Mouse (Mus musculus): ENCODE measurements at regions not wholly inside any gene's neighbourhood (a gene's known extent, or its start where the extent isn't known, plus 50 kb on each side); places are given as distances from the start of the nearest gene placed in this dataset.

DNA sequence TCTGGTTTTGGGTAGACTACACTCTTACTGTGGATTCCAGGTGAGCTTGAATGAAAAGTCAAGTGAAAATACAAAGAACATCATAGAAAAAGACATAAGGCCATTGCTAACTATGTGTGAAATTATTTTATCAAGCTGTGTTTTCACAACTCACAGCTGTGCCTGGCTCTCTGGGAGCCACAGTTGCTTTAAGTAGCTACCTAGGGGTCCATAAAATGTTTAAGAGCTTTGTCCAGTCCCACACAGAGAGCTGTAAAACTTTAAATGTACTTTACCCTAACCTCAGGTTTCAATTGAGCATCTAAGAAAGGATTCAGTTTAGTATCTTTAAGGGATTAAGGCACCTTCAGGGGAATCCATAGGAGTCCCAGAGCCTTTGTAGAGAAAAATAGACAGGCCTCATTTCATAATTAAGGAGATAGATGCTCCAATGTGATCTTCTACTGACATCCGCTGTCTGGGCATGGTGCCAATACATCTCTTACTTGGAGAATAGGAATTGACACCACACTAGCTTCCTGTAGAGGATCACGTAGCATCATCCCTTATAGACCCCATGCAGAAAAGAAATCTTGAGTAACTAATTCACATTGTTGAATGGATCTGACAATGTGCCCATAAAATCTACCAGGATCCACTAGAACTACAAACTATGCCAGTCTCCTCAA lies 626.5 kb downstream of the Gsdmc2 start:
- no peak for ATAC-seq (replicated peaks; ENCODE audit: low FRiP score, poor library complexity, severe bottlenecking)

DNA sequence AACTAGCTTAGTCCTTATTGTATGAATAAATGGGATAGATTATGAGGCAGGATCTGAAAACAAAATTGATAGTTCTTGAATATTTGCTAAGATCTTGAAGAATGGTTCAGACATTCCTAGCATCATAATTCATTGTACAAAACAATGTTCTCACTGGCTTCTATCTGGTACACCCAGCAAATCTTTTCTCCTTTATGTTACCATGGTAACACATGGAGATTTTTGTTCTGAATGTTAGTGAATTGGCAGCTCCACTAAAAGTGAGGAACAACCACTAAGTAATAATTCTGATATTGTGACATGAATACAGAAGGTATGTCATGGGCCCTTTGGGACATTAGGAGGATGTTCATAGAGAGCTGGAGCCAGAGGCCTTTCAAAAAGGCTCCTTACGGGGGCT lies 639.8 kb downstream of the Gsdmc2 start:
- no peak for ATAC-seq (replicated peaks; ENCODE audit: low FRiP score, poor library complexity, severe bottlenecking)

DNA sequence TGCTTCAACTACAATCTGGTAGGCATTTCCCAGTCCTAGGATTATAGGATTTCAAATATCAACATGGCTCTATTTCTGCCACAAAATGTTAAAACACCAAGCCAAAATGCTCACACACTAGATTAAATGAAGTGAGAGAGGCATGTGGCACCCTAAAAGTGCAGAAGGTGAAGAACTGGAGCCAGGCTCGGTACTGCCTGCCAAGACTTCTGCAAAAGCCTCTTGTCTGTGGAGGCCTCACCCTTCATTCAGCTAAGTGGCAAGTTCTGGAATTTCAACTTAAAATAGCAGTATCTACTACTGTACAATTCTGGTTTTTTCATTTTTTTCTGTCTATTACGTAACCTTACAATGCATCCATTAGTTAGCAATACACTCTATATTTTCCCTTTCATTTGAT lies 649.9 kb downstream of the Gsdmc2 start:
- ATAC-seq (replicated peaks; ENCODE audit: low FRiP score, poor library complexity, severe bottlenecking) = no peak

DNA sequence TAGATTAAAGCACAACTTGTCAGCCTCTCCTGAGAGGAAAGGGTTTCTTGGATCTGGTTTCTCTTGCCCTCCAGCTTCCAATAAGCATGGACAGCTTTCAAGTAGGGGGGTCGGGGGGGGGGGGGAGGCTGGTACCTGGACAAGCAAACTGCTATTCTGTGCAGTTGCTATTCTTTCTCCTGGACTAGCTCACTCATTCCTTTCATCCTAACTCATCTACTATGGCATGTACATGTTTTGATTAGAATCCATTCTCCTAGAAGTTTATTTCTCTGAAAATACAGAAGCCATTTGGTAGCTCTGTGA lies 650.5 kb downstream of the Gsdmc2 start:
- no peak for ATAC-seq (replicated peaks; ENCODE audit: low FRiP score, poor library complexity, severe bottlenecking)

DNA sequence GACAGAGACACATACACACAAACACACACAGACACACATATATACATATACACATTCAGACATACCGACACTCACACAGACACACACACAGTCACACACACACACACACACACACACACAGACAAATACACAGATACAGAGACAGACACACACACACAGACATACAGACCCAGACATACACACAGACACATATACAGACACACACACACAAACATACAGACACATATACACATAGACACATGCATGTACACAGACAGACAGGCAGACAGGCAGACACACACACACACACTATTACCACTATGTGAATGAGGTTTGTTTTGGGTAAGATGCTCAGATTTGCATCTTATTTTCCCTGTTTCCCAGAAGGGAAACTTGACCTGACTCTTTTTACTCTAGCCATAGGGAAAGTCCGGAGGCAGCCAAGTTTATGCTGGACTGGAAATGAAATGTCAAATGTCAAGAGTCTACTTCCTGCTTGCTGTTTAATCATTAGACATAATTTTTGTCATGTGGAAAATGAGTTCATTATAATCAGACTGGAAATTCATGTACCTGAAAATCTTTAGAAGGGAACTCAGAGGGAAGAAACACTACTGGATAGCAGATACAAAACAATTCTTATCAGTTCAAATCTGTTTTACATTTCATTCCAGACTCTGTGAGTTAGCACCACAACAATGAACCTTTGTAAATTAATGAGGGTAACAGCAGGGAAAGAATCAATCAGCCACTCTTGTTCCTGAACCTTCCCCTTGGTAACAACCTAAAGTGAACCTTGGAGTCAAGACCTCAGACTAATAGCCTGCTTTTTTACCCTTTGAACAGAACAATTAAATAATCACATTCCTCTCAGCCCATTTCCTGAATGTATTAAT lies 651.1 kb downstream of the Gsdmc2 start:
- ATAC-seq (replicated peaks; ENCODE audit: low FRiP score, poor library complexity, severe bottlenecking) = no peak

DNA sequence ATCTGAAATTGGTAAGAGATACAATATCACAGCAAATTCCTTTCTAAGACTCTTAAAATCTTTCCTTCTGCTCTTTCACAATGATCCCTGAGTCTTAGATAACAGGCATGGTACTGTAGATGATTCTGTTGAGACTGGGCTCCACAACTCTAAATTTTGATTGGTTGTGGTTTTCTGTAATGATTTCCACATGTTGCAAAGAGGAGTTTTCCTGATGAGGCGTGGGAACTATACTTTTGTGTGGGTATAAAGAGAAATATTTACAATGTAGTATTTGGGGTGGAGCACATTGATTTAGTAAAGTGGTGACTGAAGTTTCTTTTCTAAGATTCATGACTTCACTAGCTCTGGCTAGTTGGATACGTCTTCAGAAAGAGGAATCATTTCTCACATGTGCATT lies 653.2 kb downstream of the Gsdmc2 start:
- ATAC-seq (replicated peaks; ENCODE audit: low FRiP score, poor library complexity, severe bottlenecking) = no peak

DNA sequence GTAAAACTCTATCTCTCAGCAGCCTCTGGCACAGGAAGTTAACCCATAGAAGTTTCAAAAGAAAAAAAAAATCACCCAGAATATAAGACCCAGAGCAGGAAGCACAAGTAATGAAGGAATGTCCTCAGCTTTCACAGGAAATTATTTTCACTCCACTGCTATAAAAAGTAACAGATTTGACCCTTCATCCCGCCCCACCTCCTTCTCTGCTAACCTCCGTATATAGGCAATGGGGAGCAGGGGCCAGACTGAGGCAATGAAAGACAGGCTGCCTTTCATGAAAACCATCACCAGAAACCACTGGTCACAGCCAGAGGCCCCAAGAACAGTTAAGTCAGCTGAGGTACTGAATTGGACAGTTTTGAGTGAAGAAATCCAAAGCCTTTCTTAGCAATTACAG lies 654.9 kb downstream of the Gsdmc2 start:
- ATAC-seq (replicated peaks; ENCODE audit: low FRiP score, poor library complexity, severe bottlenecking) = no peak

DNA sequence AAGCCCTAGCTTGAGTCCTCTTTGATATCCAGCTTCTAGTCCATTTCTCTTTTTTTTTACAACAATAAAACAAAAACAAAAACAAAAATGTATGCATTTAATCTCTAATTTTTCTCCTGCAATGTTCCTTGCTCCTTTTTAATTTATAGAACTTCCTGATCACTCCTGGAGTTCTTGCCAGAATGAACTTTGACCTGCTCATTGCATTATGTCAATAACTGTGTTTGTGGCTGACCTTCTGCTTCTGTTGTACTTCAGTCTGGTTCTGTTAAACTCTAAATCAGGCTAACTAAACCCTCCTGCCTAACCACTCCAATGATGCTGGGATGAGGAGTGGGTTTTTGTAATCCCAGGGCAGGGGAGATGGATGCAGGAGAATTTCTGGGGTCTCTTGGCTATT lies 674.0 kb downstream of the Gsdmc2 start:
- ATAC-seq (replicated peaks; ENCODE audit: low FRiP score, poor library complexity, severe bottlenecking) = no peak

DNA sequence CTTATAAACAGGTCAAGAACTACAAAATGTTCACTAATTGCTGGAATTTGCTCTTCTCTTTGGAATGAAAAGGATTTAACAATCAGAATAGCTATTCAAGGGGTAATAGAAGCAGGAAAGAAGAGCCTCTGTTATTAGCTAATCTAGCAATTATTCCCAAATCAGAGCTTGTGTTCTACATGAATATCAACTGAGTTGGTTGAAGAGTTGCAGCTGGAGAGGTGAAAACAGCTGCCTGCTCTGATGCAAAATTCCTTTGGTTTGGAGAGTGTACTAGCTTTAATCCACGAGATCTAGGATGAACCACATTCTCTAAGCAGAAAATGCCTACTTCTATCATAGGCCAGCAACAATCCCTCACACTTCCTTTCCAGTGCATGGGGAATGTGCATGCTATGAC lies 674.8 kb downstream of the Gsdmc2 start:
- ATAC-seq (replicated peaks; ENCODE audit: low FRiP score, poor library complexity, severe bottlenecking) = no peak

DNA sequence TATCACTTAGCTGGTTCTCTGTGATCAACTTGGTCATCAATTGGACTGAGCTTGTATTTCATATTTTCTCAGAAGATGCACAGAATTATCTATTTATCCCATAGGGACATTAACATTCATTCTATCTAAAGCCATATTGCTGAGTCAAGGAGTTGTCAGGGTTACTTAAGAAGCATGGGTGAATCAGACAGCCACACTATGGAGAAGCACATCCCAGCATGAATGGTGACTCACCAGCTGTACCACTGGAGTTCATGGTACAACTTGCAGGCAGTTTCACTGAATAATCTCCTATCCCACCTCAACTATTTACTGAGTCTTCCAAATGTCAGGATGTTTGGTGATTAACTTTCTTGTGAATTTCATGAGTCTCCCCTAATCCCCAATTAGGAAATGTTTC lies 678.6 kb downstream of the Gsdmc2 start:
- ATAC-seq (replicated peaks; ENCODE audit: low FRiP score, poor library complexity, severe bottlenecking) = no peak

DNA sequence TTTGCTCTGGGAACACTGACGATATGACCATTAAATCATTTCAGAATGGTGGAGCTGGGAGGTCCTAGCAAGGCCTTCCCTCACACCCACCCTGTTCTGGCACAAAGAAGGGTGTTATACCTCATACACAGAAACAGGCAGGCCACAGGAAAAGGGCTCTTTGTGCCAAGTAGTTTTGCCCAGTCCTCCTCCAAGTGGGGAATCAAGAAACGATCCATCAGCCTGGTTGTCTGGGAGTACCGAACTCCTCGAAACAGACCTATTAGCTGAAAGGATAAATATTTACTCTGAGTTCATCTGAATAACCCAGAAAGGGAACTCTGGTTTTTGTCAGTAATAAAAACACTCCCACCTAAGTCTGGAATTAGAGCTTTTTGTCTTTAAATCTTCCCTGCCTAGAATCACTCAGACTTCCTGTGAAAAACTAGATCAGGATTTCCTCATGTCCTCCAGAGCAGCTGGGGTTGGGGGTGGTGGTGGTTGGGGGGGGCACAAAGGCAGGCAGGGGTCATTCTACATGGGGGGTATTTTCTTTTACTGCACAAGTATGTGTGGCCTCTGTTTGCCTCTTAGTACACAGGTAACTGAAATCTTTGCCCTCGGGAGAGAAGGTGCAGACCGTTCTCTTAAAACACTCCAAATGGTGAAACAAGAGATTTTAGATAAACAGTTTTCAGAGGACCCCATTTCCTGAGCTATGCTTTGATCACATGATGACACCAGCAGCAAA lies 681.3 kb downstream of the Gsdmc2 start:
- ATAC-seq (replicated peaks; ENCODE audit: low FRiP score, poor library complexity, severe bottlenecking) = no peak

DNA sequence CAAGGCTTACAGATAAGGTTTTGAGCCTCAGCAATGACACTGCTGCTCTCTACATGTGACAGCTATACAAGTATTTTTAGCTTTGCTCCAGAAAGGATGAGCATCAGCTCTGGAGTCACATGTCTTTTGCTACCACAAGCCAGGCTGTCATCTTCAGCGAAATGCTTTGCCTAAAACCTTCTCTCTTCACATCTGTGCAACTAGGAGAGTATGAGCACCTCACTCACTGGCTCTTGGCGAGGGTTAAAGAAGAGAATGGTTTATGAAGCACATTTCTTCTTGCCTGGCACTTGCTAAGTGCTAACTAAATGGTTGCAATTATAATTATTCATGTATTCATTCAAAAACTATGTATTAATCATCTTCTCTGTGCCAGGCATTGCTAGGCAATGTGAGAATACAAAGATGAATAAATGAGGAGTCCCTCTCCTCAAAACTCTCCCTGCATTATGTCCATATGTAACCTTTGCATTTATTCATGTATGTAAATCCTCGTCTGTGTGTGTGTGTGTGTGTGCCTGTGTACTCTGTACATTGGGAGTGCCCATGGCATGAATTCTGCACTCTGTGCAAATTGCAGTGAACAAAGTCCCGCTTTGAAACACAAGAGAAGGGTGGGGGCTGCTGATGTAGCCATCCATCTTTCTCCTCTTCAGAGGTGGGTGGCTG lies 682.0 kb downstream of the Gsdmc2 start:
- no peak for ATAC-seq (replicated peaks; ENCODE audit: low FRiP score, poor library complexity, severe bottlenecking)

DNA sequence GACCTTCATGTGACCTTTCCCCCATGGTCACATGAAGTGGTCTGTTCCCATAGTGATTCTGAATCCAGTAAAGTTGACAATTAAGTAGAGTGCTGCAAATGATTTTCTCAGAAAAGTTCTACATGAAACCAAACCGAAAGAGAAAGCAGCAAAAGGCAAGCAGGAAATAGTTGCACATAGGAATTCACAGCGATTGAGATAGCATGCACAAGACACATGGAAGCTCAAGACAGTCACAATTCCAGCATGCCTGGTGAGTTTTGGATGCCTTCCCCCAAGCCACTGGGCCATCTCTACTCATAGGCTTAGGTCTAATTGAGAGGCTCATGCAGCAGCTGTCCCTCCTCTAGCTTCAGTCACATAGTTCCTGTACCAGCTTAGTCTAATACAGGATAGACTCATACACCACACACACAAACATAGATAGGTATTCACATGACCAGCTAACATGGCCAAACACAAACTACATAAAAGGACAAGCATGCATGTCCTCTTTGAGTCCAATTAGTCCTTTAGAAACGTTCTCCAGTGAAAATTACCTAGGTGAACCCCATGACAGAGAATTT lies 721.8 kb downstream of the Gsdmc2 start:
- no peak for ATAC-seq (replicated peaks; ENCODE audit: low FRiP score, poor library complexity, severe bottlenecking)

DNA sequence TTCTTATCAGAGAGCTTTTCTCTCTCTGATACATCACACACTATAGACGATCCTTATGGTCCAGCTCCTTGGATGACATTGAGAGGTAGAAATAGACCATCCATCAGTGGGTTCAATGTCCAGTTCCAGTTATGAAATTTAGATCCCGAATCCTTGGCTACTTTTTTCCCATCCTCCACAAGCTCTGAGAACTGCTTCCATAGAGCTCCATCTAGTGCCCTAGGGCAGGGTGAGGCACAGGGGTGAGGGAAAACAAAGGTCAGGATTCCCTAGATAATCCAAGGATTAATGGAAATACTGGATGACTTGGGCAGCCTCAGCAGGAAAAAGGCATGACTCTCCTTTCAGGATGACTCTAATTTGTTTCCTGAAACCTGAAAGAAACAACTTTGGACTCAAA lies 732.1 kb downstream of the Gsdmc2 start:
- ATAC-seq (replicated peaks; ENCODE audit: low FRiP score, poor library complexity, severe bottlenecking) = no peak

DNA sequence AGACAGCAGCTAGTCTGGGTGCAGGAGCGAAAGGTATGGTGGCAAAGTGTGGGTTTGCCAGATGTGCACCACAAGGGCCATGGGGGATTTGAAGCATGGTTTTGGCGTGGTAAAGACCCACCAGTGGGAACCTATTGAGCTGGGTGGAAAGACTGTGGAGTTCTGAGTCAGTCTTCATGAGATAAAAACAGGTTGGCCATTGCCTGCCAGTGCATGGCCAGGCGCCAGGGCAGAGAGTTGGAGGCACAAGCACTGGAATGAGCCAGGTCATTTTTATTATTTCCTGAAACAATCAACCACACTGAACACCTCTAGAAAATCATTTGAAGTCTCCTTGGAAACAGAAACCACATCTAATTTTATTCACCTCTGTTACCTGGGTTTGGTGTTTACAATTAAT lies 744.9 kb downstream of the Gsdmc2 start:
- ATAC-seq (replicated peaks; ENCODE audit: low FRiP score, poor library complexity, severe bottlenecking) = no peak

DNA sequence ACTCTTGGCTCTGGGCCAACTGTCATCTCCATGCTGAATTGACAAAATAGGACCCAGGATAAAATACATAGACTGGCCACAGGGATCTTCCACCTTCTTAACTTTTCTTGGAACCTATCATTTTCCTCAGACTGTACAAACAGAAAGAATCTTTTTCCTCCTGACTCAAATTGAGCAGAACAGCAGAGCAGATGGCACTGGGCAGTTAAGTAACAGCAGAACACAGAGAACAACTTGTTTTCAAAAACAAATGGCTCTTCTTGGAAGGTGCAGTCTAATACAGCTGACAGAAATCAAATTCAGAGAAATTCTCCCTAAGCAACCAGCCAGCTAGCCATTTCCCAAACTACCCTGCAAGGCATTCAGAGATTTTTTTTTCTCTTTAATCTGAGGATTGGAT lies 763.0 kb downstream of the Gsdmc2 start:
- no peak for ATAC-seq (replicated peaks; ENCODE audit: low FRiP score, poor library complexity, severe bottlenecking)

DNA sequence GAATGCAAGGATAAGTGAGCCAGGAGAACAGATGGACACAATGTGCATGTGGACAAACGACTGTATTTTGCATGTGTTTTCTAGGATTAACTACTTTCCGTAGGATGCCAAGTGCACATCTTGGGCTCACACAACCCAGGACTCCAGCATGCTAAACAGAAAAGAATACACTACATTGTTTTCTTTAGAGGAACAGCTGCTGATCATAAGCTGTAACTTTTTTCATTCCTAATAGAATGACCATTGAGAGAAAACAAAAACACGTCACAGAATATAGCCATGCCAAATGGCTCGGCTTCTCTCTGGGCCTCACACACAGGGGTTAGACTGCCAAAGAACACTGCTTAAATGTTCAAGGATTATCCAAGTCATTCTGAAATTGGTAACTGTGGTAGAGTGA lies 765.2 kb downstream of the Gsdmc2 start:
- ATAC-seq (replicated peaks; ENCODE audit: low FRiP score, poor library complexity, severe bottlenecking) = no peak

DNA sequence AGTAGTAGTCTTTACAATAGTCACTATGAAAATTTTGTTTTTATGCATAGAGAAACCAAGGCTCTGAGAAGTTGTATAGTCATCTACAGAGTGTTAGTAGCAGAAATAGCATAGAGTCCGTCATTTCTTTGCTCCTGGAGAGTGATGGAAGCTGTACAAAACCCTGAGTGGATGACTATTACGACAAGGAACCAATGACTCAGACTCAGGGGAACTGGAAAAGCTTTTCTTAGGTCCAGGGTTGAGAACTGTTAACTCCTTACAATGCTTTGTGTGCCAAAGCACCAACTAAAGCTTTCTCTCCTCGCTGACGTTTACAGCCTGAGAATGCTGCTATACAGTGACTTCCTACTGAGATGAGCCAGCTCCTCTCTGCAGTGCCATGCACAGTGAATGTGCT lies 773.1 kb downstream of the Gsdmc2 start:
- no peak for ATAC-seq (replicated peaks; ENCODE audit: low FRiP score, poor library complexity, severe bottlenecking)

DNA sequence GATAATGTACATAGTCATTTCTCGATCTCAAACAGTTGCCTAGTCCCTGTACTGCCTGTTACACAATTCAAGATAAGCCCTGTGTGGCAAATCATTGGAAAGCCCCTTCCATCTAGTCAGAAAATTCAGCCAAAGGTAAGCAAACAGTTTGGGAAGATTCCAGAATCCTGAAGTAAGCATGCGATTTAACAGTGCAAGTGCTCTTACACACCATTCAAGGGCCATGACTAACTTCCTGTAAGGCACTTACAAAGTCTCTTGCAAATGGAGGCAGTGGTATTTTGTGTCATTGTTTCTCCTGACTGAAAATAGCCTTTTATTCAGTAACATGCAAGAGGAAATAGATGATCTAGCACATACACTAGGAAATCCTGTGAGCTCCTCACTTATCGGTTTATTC lies 777.9 kb downstream of the Gsdmc2 start:
- ATAC-seq (replicated peaks; ENCODE audit: low FRiP score, poor library complexity, severe bottlenecking) = no peak

DNA sequence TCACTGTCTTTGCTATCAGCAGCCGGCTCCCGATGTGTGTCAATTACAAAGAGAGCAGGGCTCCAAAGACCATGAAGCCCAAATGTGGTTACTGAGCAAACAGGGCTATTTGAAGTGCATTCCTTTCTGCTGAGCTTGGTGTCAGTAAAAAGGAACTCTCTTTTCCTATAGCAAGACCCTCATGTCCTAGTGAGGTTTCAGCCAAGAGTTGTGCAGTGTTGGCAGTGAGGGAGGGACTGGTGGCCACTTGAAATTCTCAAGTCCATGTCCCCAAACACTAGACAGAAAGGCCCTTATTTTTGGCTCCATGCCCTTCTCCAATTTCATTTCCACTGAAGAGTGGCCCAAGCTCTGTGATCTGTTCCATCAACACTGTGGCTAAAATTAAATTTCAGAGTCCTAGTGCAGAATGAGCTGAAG lies 778.9 kb downstream of the Gsdmc2 start:
- ATAC-seq (replicated peaks; ENCODE audit: low FRiP score, poor library complexity, severe bottlenecking) = no peak
